Mouse (Mus musculus) neural tube, embryonic 13.5 days (tissue): ENCODE measurements around the gene Eif2s2. TPM values are rescaled to one million over a fixed set of nuclear protein-coding genes. Genes with fewer than 3 reads are reported as not detected.
A peak's percentile ranks its signal among the peaks of the same experiment; 100 is the strongest.

Experiments
- ATAC-seq: fragments of 200-750 bp; cut with Nextera tagmentation; 2 replicates; pipeline ENCODE4 v1.8.0; 2017; ENCODE audit warnings: low read depth, mild to moderate bottlenecking, moderate TSS enrichment, moderate library complexity
- H3K27ac ChIP-seq: fragments of 300-500 bp; sonication (generic); replicated peaks from 2 replicates; pipeline ENCODE4 v1.5.1; 2015; ENCODE audit warnings: moderate library complexity, mild to moderate bottlenecking, inconsistent platforms
- H3K27me3 ChIP-seq: fragments of 300-500 bp; sonication (generic); 2 replicates; pipeline ENCODE4 v1.6.1; 2015; ENCODE audit warnings: mild to moderate bottlenecking, inconsistent platforms
- H3K36me3 ChIP-seq: fragments of 300-500 bp; sonication (generic); 2 replicates; pipeline ENCODE4 v1.6.1; 2015; ENCODE audit warnings: mild to moderate bottlenecking, inconsistent platforms
- H3K4me1 ChIP-seq: fragments of 300-500 bp; sonication (generic); replicated peaks from 2 replicates; pipeline ENCODE4 v1.6.1; 2015; ENCODE audit warnings: inconsistent platforms
- H3K4me2 ChIP-seq: fragments of 300-500 bp; sonication (generic); 2 replicates; pipeline ENCODE4 v1.6.1; 2015; ENCODE audit warnings: inconsistent platforms, mild to moderate bottlenecking, moderate library complexity
- H3K4me3 ChIP-seq: fragments of 300-500 bp; sonication (generic); 2 replicates; pipeline ENCODE4 v1.5.1; 2015; ENCODE audit warnings: mild to moderate bottlenecking, inconsistent platforms
- H3K9ac ChIP-seq: fragments of 300-500 bp; sonication (generic); 2 replicates; pipeline ENCODE4 v1.6.1; 2015; ENCODE audit warnings: moderate library complexity, mild to moderate bottlenecking, inconsistent platforms
- H3K9me3 ChIP-seq: fragments of 300-500 bp; sonication (generic); 2 replicates; pipeline ENCODE4 v1.6.1; 2016; ENCODE audit warnings: inconsistent platforms
- WGBS: fragments of 180-500 bp; shearing (Covaris S2); methylation state at CpG from one replicate; pipeline ENCODE4 v1.1.7; 2015; 5-methylcytosine and 5-hydroxymethylcytosine counted together
- polyA plus RNA-seq: library from polyadenylated mRNA; unstranded; fragments of >200 nt; fragmentation: Nextera tagmentation; extraction: Ambion mirVana; gene quantifications from 2 replicates; pipeline ENCODE4 v1.2.1, GENCODE M21; 2015

Eif2s2 gene
- polyA plus RNA-seq, 1 experiment from 2014 or later = 77.2 TPM

GRCm38 (mm10) chr2:154876621-154877020, 16.1 kb downstream of the Eif2s2 start:
- WGBS = 93% methylated on average over 2 of the region's 2 CpGs

GRCm38 (mm10) chr2:154869954-154870641, 22.6 kb downstream of the Eif2s2 start:
- H3K27ac ChIP-seq = no peak overlapping the region
- H3K36me3 ChIP-seq = peaks cover 80% of the 10 kb centered on the region
- H3K4me3 ChIP-seq = no peak overlapping the region
- no peaks in the 10 kb centered on the region for H3K27me3 ChIP-seq
- no peak for ATAC-seq
- no peaks in the 10 kb centered on the region for H3K4me1 ChIP-seq
- H3K4me2 ChIP-seq = no peak overlapping the region
- no peak overlapping the region for H3K9ac ChIP-seq
- H3K9me3 ChIP-seq = no peaks in the 10 kb centered on the region

More at GRCm38 (mm10) chr2:154876621-154877020, 16.1 kb downstream of the Eif2s2 start:
- no peak overlapping the region for H3K4me2 ChIP-seq
- peaks cover 64% of the 10 kb centered on the region for H3K36me3 ChIP-seq
- no peak overlapping the region for H3K4me3 ChIP-seq
- H3K27ac ChIP-seq = no peak overlapping the region
- H3K4me1 ChIP-seq = 0 out of 2 replicates have a peak, but pooled peaks cover 6% of the 10 kb centered on the region
- no peak overlapping the region for H3K9ac ChIP-seq
- H3K27me3 ChIP-seq = no peaks in the 10 kb centered on the region
- ATAC-seq = no peak
- no peaks in the 10 kb centered on the region for H3K9me3 ChIP-seq

- Histone ChIP-seq H3K36me3 (peaks cover 87% of the 10 kb centered on the region), H3K27me3 (no peaks in the 10 kb centered on the region), H3K9me3 (no peaks in the 10 kb centered on the region), H3K4me3 (no peak overlapping the region), H3K4me1 (no peaks in the 10 kb centered on the region), H3K27ac (no peak overlapping the region), H3K9ac (no peak overlapping the region), H3K4me2 (no peak overlapping the region)
- no peak for ATAC-seq
- WGBS = 95% methylated on average over 1 of the region's 1 CpGs
Observed at GRCm38 (mm10) chr2:154868106-154868505, 24.6 kb downstream of the Eif2s2 start.

- WGBS = 82% methylated on average over 3 of the region's 3 CpGs
- H3K4me3 ChIP-seq = no peak overlapping the region
- no peak overlapping the region for H3K9ac ChIP-seq
- H3K4me2 ChIP-seq = no peak overlapping the region
- H3K4me1 ChIP-seq = no peaks in the 10 kb centered on the region
- no peaks in the 10 kb centered on the region for H3K9me3 ChIP-seq
- no peak overlapping the region for H3K27ac ChIP-seq
- H3K27me3 ChIP-seq = no peaks in the 10 kb centered on the region
- no peak for ATAC-seq
- peaks cover 86% of the 10 kb centered on the region for H3K36me3 ChIP-seq
Observed at GRCm38 (mm10) chr2:154865696-154866095, 27.0 kb downstream of the Eif2s2 start.

GRCm38 (mm10) chr2:154863672-154864071, 29.1 kb downstream of the Eif2s2 start:
- 93% methylated on average over 13 of the region's 13 CpGs for WGBS
- ATAC-seq = no peak
- Histone ChIP-seq H3K4me3 (no peak overlapping the region), H3K4me2 (no peak overlapping the region), H3K36me3 (peaks cover 75% of the 10 kb centered on the region), H3K9ac (no peak overlapping the region), H3K9me3 (no peaks in the 10 kb centered on the region), H3K4me1 (no peaks in the 10 kb centered on the region), H3K27ac (no peak overlapping the region), H3K27me3 (no peaks in the 10 kb centered on the region)

GRCm38 (mm10) chr2:154855383-154855782, 37.4 kb downstream of the Eif2s2 start:
- H3K4me1 ChIP-seq = peaks cover 9% of the 10 kb centered on the region
- no peak overlapping the region for H3K4me2 ChIP-seq
- 90% methylated on average over 1 of the region's 1 CpGs for WGBS
- no peak for ATAC-seq
- H3K27me3 ChIP-seq = no peaks in the 10 kb centered on the region
- peaks cover 28% of the 10 kb centered on the region for H3K36me3 ChIP-seq
- no peak overlapping the region for H3K27ac ChIP-seq
- no peak overlapping the region for H3K4me3 ChIP-seq
- H3K9ac ChIP-seq = no peak overlapping the region
- no peaks in the 10 kb centered on the region for H3K9me3 ChIP-seq

GRCm38 (mm10) chr2:154848086-154848485, 44.6 kb downstream of the Eif2s2 start:
- Histone ChIP-seq H3K9me3 (no peaks in the 10 kb centered on the region), H3K9ac (no peak overlapping the region), H3K4me2 (no peak overlapping the region), H3K27ac (no peak overlapping the region), H3K4me3 (no peak overlapping the region), H3K27me3 (no peaks in the 10 kb centered on the region), H3K4me1 (peaks cover 2% of the 10 kb centered on the region), H3K36me3 (peaks cover 7% of the 10 kb centered on the region; the same call in 1 of the 2 replicates)
- ATAC-seq = no peak

- Histone ChIP-seq H3K4me3 (no peak overlapping the region), H3K4me2 (no peak overlapping the region), H3K9me3 (peaks cover 25% of the 10 kb centered on the region), H3K36me3 (0 out of 2 replicates have a peak, but pooled peaks cover 7% of the 10 kb centered on the region), H3K27ac (no peak overlapping the region), H3K27me3 (no peaks in the 10 kb centered on the region), H3K9ac (no peak overlapping the region), H3K4me1 (peaks cover 15% of the 10 kb centered on the region; the same call in 1 of the 2 replicates)
- 92% methylated on average over 2 of the region's 2 CpGs for WGBS
- ATAC-seq = no peak
Observed at GRCm38 (mm10) chr2:154836537-154836936, 56.2 kb downstream of the Eif2s2 start.

- WGBS = 95% methylated on average over 6 of the region's 6 CpGs
- H3K9ac ChIP-seq = no peak overlapping the region
- ATAC-seq = no peak
- 0 out of 2 replicates have a peak, but pooled peaks cover 13% of the 10 kb centered on the region for H3K9me3 ChIP-seq
- no peak overlapping the region for H3K4me3 ChIP-seq
- H3K27ac ChIP-seq = no peak overlapping the region
- peaks cover 15% of the 10 kb centered on the region; the same call in 1 of the 2 replicates for H3K4me1 ChIP-seq
- H3K4me2 ChIP-seq = no peak overlapping the region
- 0 out of 2 replicates have a peak, but pooled peaks cover 7% of the 10 kb centered on the region for H3K36me3 ChIP-seq
- no peaks in the 10 kb centered on the region for H3K27me3 ChIP-seq
Observed at GRCm38 (mm10) chr2:154834149-154834865, 58.4 kb downstream of the Eif2s2 start.

GRCm38 (mm10) chr2:154832471-154832870, 60.3 kb downstream of the Eif2s2 start:
- ATAC-seq = no peak
- Histone ChIP-seq H3K4me2 (no peak overlapping the region), H3K36me3 (0 out of 2 replicates have a peak, but pooled peaks cover 7% of the 10 kb centered on the region), H3K27me3 (no peaks in the 10 kb centered on the region), H3K9me3 (0 out of 2 replicates have a peak, but pooled peaks cover 4% of the 10 kb centered on the region), H3K27ac (peak overlapping the region; percentile 19; the same call in 1 of the 2 replicates), H3K4me1 (peaks cover 15% of the 10 kb centered on the region; the same call in 1 of the 2 replicates), H3K4me3 (no peak overlapping the region), H3K9ac (no peak overlapping the region)
- 46% methylated on average over 4 of the region's 4 CpGs for WGBS

- H3K27ac ChIP-seq = no peak overlapping the region
- WGBS = 68% methylated on average over 4 of the region's 4 CpGs
- ATAC-seq = no peak
- H3K9me3 ChIP-seq = no peaks in the 10 kb centered on the region
- H3K9ac ChIP-seq = no peak overlapping the region
- peaks cover 8% of the 10 kb centered on the region; the same call in 1 of the 2 replicates for H3K4me1 ChIP-seq
- no peak overlapping the region for H3K4me3 ChIP-seq
- no peaks in the 10 kb centered on the region for H3K27me3 ChIP-seq
- no peaks in the 10 kb centered on the region for H3K36me3 ChIP-seq
- no peak overlapping the region for H3K4me2 ChIP-seq
Observed at GRCm38 (mm10) chr2:154827521-154827920, 65.2 kb downstream of the Eif2s2 start.

GRCm38 (mm10) chr2:154826054-154826538, 66.6 kb downstream of the Eif2s2 start:
- Histone ChIP-seq H3K9me3 (no peaks in the 10 kb centered on the region), H3K4me1 (no peaks in the 10 kb centered on the region; the same call in 1 of the 2 replicates), H3K4me2 (no peak overlapping the region), H3K27ac (no peak overlapping the region), H3K9ac (no peak overlapping the region), H3K4me3 (no peak overlapping the region), H3K27me3 (no peaks in the 10 kb centered on the region), H3K36me3 (no peaks in the 10 kb centered on the region)
- 89% methylated on average over 1 of the region's 1 CpGs for WGBS
- no peak for ATAC-seq
